Mouse (Mus musculus) forebrain, postnatal 0 days (tissue): ENCODE measurements around the gene Gm5751. TPM values are rescaled to one million over a fixed set of nuclear protein-coding genes. Genes with fewer than 3 reads are reported as not detected.

Experiments
- ATAC-seq: fragments of 200-750 bp; cut with Nextera tagmentation; 2 replicates; pipeline ENCODE4 v1.8.0; 2017; ENCODE audit warnings: mild to moderate bottlenecking, moderate library complexity
- DNase-seq: peaks from one replicate; pipeline ENCODE4 v3.0.0-alpha.2; 2015
- H3K27ac ChIP-seq: fragments of 300-500 bp; sonication (generic); 2 replicates; pipeline ENCODE4 v1.5.1; 2014; ENCODE audit warnings: low read depth, mild to moderate bottlenecking, antibody characterized with exemption, low read length, moderate library complexity, mixed read lengths
- H3K27me3 ChIP-seq: fragments of 300-500 bp; sonication (generic); 2 replicates; pipeline ENCODE4 v1.6.1; 2014; ENCODE audit warnings: mild to moderate bottlenecking, low read length, mixed read lengths; ENCODE audit not compliant: insufficient read depth
- H3K36me3 ChIP-seq: fragments of 300-500 bp; sonication (generic); 2 replicates; pipeline ENCODE4 v1.6.1; 2014; ENCODE audit warnings: mild to moderate bottlenecking, moderate library complexity; ENCODE audit not compliant: insufficient read depth
- H3K4me1 ChIP-seq: fragments of 300-500 bp; sonication (generic); 2 replicates; pipeline ENCODE4 v1.6.1; 2014; ENCODE audit warnings: antibody characterized with exemption; ENCODE audit not compliant: insufficient read depth
- H3K4me2 ChIP-seq: fragments of 300-500 bp; sonication (generic); 2 replicates; pipeline ENCODE4 v1.6.1; 2014; ENCODE audit warnings: low read depth, mild to moderate bottlenecking, moderate library complexity
- H3K4me3 ChIP-seq: fragments of 300-500 bp; sonication (generic); 2 replicates; pipeline ENCODE4 v1.5.1; 2014; ENCODE audit warnings: low read depth, low read length, mixed read lengths
- H3K9ac ChIP-seq: fragments of 300-500 bp; sonication (generic); 2 replicates; pipeline ENCODE4 v1.6.1; 2014; ENCODE audit warnings: mild to moderate bottlenecking
- H3K9me3 ChIP-seq: fragments of 300-500 bp; sonication (generic); 2 replicates; pipeline ENCODE4 v1.6.1; 2016; ENCODE audit warnings: low read length
- CTCF ChIP-seq: sonication (generic); IDR thresholded peaks from 2 replicates; pipeline ENCODE4 v1.5.1; 2016; ENCODE audit warnings: antibody characterized with exemption, control low read depth, low read depth
- WGBS: fragments of 180-500 bp; shearing (Covaris S2); extraction: QIAGEN DNeasy Blood & Tissue Kit; methylation state at CpG from one replicate; pipeline ENCODE4 v1.1.7; 2014; 5-methylcytosine and 5-hydroxymethylcytosine counted together
- polyA plus RNA-seq: library from polyadenylated mRNA; unstranded; fragments of >200 nt; fragmentation: Nextera tagmentation; extraction: Ambion mirVana; gene quantifications from 2 replicates; pipeline ENCODE4 v1.2.1, GENCODE M21; 2015
- total RNA-seq: library from RNA; depleted of rRNA; stranded (reverse); fragments of >200 nt; gene quantifications from 2 replicates; pipeline ENCODE4 v1.2.3, GENCODE M21; 2014

Gm5751 gene
- total and polyA plus RNA-seq, 2 experiments from 2014 or later, result not detected

DNA sequence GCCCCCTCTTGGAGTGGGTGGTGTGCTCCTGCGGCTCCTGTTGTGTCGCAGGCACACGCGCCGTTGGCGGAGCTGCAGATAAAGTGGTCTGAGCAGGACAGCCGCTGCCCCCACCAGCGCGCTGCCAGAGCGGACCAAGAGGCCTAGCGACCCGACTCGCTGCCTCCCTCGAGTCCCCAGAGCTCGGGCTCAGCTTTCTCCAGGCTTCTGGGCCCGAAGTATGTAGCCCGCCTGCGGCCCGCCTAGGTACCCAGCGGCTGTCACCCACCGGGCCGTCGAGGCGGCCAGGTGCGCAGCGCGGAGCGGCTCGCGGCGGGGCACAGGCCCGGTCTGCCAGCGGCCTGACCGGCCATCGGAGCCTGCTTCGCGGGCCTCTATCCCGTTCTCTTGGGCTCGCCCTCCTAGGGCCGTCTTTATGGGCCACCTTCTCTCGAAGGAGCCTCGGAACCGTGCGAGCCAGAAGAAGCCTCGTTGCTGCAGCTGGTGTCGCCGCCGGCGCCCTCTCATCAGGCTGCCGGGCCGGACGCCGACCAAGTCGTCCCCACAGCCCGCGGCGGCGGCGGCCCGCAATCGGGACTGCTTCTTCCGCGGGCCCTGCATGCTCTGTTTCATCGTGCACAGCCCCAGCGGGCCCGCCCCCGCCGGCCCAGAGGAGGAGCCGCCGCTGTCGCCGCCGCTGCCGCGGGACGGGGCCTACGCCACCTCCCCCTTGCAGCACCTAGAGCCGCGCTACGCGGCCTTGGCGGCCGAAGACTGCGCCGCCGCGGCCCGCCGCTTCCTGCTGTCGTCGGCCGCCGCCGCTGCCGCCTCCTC, 18.5 kb downstream of the Gm5751 start, which contains the start of gene B630019K06Rik:
Gene B630019K06Rik (plus strand): TSS at position 40 of the 813 bp plus-strand sequence.
- H3K9me3 ChIP-seq, result no peaks in the 10 kb centered on the region
- 30% methylated on average over 78 of the region's 95 CpGs for WGBS

GRCm38 (mm10) chrX:8893182-8893651, 19.2 kb downstream of the Gm5751 start:
- no peaks in the 10 kb centered on the region for H3K4me1 ChIP-seq
- H3K27me3 ChIP-seq, result no peaks in the 10 kb centered on the region
- ATAC-seq, result peak; percentile 70
- H3K36me3 ChIP-seq, result 0 out of 2 replicates have a peak, but pooled peaks cover 3% of the 10 kb centered on the region
- H3K9ac ChIP-seq, result peak overlapping the region; percentile 75
- H3K4me2 ChIP-seq, result peak overlapping the region; percentile 66
- H3K9me3 ChIP-seq, result no peaks in the 10 kb centered on the region
- peak overlapping the region; percentile 51 for H3K4me3 ChIP-seq
- TF ChIP-seq CTCF, result no peak
- DNase-seq, result no peak
- WGBS, result 30% methylated on average over 27 of the region's 42 CpGs
- H3K27ac ChIP-seq, result peak overlapping the region; percentile 86

More for the DNA sequence above, 18.5 kb downstream of the Gm5751 start, which contains the start of gene B630019K06Rik:
- H3K4me1 ChIP-seq, result no peaks in the 10 kb centered on the region
- H3K36me3 ChIP-seq, result 0 out of 2 replicates have a peak, but pooled peaks cover 3% of the 10 kb centered on the region
- peak; percentile 69 for DNase-seq
- H3K4me3 ChIP-seq, result peak within 1 kb of the TSS; percentile 51
- peak within 1 kb of the TSS; percentile 75 for H3K9ac ChIP-seq
- TF ChIP-seq CTCF, result no peak
- no peaks in the 10 kb centered on the region for H3K27me3 ChIP-seq
- peak within 1 kb of the TSS; percentile 86 for H3K27ac ChIP-seq
- H3K4me2 ChIP-seq, result peak within 1 kb of the TSS; percentile 66
- peak; percentile 90 for ATAC-seq

DNA sequence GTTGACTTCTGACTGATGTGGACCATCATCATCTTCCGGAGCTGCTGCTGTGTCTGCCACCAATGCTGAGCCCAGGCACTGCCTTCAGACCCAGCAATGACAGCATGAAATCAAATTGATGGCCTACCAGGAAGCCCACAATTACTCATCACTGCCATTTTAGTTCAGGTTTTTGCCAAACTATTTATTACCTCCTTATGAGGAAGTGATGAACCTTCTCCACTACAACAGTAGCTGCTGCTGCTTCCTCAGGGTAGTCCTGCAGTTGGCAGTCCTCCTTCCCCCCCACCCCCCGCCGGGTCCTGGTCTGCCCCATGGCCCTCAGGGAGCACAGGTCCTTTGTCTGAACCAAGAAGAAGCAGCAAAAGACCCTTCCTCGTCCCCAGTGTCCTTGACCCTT, 26.8 kb downstream of the Gm5751 start:
- 78% methylated on average over 4 of the region's 4 CpGs for WGBS
- DNase-seq, result no peak

DNA sequence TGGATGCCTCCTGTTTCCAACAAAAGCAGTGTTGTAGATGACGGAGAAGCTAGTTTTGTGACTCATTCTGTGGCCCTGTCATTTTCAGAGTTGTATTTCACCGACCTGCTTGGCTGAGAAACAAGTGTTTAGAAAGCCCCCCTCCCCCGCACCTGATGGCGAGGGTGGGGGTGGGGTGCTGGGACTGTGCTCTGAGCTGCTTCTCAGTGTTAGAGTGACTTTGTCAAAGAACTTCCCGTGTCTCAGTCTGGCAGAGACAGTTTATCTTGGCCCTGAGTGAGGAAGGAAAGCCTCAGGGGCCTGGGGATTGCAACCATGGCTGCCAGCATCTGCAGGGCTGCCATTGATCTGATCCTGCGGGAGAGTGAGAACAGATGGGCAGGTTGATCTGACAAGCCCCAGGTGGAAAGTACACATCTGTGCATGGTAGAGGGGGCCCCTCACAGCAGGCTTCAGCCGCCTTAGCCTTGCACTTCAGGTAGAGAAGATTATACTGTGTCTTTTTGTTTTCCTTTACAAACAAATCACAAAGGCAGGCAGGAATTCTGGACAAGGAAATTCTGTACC, 27.9 kb downstream of the Gm5751 start:
- Histone ChIP-seq H3K4me1 (no peaks in the 10 kb centered on the region), H3K9me3 (no peaks in the 10 kb centered on the region), H3K9ac (no peak overlapping the region), H3K36me3 (no peaks in the 10 kb centered on the region), H3K4me3 (no peak overlapping the region), H3K27me3 (no peaks in the 10 kb centered on the region), H3K4me2 (no peak overlapping the region), H3K27ac (no peak overlapping the region)
- ATAC-seq, result no peak
- no peak for TF ChIP-seq CTCF
- 39% methylated on average over 7 of the region's 7 CpGs for WGBS
- DNase-seq, result no peak

More for the DNA sequence above, 26.8 kb downstream of the Gm5751 start:
- Histone ChIP-seq H3K27me3 (no peaks in the 10 kb centered on the region), H3K4me2 (no peak overlapping the region), H3K4me3 (no peak overlapping the region), H3K27ac (no peak overlapping the region), H3K4me1 (no peaks in the 10 kb centered on the region), H3K36me3 (no peaks in the 10 kb centered on the region), H3K9me3 (no peaks in the 10 kb centered on the region), H3K9ac (no peak overlapping the region)
- no peak for ATAC-seq
- no peak for TF ChIP-seq CTCF

- no peaks in the 10 kb centered on the region for H3K4me1 ChIP-seq
- TF ChIP-seq CTCF, result no peak
- H3K27me3 ChIP-seq, result no peaks in the 10 kb centered on the region
- ATAC-seq (no peak; the same call in 1 of the 2 replicates), DNase-seq (no peak)
- H3K36me3 ChIP-seq, result no peaks in the 10 kb centered on the region
- no peak overlapping the region for H3K4me2 ChIP-seq
- H3K9me3 ChIP-seq, result no peaks in the 10 kb centered on the region
- WGBS, result 72% methylated on average over 4 of the region's 4 CpGs
- no peak overlapping the region for H3K27ac ChIP-seq
- no peak overlapping the region for H3K4me3 ChIP-seq
- H3K9ac ChIP-seq, result no peak overlapping the region
Observed at GRCm38 (mm10) chrX:8921080-8921479, 47.0 kb downstream of the Gm5751 start.

DNA sequence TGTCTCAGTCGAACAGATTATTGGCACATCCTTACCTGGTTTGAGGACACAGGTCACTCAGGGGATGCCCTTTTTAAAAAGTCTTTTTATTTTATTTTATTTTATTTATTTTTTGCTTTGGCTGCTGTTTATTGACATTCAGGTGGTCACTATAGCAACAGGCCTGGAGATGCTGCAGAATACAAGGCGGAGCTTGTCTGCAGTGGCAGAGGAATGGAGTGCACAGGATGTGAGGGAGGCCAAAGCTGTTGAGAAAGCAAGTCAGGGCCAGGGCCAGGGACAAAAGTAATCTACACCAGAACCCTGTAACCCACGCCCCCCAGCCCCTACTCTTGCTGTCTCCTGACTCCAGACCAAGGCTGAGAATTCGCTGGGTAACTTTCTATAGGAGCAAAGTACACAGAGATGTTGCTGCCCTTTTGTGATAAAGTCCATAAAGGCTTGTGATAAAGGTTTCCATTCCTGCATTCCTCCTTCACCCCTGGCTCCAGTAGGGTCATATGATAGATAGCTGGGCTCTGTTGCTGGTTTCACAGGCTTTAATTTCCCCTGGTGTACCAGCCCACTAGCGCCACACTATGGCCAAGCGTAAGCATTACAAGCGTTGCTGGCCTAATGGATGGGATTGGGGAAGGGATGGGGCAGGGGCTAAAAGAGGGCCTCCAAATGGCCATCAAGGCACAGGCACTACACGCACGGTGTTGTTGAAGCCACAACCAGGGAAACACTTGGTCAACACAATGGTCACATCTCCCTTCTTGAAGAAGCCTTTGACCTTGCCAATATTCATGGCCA, 48.0 kb downstream of the Gm5751 start:
- Histone ChIP-seq H3K27me3 (no peaks in the 10 kb centered on the region), H3K4me2 (no peak overlapping the region), H3K4me1 (no peaks in the 10 kb centered on the region), H3K9me3 (no peaks in the 10 kb centered on the region), H3K36me3 (no peaks in the 10 kb centered on the region), H3K27ac (no peak overlapping the region), H3K9ac (no peak overlapping the region), H3K4me3 (no peak overlapping the region)
- 61% methylated on average over 9 of the region's 9 CpGs for WGBS
- DNase-seq, result peak; percentile 17
- peak; percentile 45 for TF ChIP-seq CTCF
- ATAC-seq, result peak; percentile 64; the same call in 1 of the 2 replicates
